Mouse (Mus musculus): ENCODE data around the gene Prps1l1.

Prps1l1 gene

DNA sequence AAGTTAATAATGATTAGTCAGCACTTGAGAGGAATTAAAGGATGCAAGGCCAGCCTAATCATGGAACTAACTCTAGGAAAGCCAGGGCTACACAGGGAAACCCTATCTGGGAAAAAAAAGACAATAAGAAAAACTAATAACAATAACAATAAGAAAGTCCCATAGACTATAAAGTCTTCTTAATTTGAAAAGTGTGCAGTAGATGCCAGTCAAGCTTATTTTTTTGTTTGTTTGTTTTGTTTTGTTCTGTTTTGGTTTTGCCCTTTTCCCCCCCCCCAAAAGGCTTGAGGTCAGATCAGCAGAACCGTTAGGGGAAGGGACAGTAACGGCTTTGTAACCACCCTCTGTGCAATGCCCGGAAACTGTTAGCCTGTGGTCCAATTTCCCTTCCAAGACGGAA lies at the start of gene Prps1l1:
Gene Prps1l1 (plus strand): TSS at position 301 of the 400 bp plus-strand sequence.
- DNase-seq = no peak

GRCm38 (mm10) chr12:34937918-34938317 lies 46.6 kb upstream of the Prps1l1 start:
- peak; percentile 64 for DNase-seq

DNA sequence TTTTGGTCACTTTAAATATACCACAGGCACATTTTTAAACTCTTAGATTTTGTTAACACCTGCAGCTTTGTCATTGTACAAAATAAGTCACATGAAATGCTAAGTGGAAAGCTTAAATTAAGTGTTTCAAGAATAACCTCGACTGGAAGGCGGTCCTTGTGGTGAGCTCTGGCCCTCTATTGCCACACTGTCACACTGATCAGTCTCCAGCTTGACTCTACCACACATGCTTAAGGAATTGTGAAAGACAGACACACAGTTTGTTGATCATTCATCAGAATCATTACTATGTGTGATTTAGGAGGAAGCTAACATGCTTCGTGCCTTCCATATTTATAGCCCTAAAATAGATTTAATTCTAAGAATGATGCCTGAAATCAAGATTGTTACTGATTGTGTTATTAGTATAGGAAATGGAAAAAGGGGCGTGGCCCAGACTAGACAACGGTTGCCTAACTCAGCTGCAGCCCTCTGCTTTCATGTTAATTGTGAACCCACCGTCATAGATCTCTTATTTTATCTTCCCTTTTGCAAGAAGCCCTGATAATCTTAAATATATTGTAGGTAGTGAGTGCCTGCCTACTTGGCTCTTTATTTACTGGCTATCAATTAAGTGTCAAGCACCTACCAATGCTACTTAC lies 35.4 kb upstream of the Prps1l1 start:
- no peak for DNase-seq

DNA sequence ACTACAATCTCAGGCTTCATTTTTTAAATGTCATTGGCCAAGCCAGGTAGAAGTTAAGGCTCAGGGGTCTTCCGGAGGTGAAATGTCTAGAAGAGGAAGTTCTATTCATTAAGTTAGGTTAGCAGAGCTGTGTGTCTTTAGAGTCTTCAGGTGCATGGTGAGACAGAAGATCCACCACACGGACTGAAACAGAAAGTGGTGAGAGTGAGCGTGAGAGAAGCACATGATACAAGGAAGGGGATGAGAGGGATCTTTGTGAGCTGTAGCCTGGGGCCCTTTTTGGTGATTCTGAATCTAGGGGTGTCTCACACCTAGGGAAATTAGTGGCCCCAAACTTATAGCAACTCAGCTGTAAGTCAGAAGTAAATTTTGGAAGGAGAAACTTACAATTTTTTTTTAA lies 8.6 kb upstream of the Prps1l1 start:
- DNase-seq = no peak

DNA sequence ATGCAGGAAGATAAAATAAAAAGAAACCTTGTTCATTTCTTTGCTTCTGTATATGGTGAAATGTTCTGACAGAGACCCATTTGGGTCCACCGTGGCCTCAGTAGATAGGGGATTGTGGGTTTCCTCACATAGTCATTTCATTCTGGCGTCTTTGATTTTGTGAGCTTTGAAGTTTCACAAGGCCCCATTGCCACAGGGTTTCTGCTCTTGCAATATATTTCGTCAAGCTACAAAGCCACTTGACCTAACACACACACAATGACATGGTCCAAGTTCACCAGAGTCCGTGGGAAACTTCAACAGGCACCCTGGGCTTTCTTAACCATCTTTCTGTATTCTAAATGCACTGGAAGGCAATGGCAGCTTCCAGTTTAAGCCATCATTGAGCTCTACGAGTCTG lies 1.3 kb downstream of the Prps1l1 start:
- DNase-seq = no peak

DNA sequence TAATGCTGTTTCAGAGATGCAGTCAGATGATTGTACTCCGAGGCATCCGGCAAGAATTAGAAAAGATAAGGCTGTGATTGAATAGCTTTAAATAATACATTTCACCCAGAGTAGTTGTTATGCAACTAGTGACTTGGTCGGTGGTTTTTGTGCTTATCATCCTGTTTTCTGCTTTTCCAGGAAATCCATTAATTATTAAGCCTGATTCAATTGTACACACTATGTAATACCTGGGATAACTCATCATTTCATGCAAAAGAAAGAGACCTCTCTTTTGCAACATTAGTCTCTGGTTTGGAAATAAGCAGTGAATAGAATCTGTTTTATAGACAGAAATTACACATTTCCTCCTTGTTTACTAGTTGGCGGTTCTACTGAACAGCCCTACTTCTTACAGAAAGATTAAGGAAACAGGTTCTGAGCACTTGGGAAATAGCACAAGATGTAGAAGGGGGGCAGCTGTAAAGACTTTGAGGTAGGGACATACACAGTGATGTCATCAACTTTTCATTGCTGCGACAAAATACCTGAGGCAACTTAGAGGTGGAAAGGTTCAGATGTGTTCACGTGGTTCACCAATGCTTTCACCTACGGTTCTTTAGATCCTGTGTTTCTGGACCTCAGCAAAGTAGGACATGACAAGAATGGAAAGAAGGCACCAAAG lies 5.1 kb downstream of the Prps1l1 start:
- DNase-seq = no peak

DNA sequence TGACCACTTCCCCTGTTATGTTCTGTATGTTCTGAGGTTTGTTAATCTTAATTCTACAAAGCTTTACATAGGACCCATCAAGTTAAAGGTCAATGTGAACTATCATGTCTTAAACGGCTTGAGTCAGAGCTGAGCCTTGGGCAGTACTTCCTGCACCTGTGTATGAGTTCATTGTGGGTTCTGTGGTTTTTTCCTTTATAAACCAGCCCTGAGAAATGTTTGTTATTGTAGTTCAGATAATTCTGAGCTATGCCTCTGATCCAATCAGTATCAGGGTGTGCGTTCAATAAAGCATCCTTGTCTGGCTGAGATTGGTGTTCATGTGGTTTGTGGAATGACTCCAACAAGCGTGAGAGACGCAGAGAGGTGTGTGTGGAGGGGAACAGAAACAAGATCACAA lies 5.8 kb downstream of the Prps1l1 start:
- no peak for DNase-seq

DNA sequence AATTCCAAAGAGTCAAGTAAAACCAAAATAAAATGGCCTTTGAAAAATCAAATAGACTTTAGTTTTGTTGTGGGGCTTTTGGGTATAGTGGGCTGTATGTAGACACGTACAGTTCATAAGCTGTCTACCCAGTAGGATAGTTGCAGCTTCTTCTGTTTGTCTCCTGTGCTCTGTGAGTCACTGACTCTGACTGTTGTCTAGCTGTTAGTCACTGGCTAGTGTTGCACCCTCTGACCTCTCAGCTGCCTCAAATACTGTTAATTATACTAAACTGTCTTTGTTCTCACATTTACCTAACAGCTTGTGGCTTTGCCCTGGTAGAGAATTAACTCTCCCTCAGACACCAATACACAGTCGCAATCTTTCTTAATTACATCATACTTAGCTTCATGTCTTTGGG lies 7.3 kb downstream of the Prps1l1 start:
- DNase-seq = no peak

DNA sequence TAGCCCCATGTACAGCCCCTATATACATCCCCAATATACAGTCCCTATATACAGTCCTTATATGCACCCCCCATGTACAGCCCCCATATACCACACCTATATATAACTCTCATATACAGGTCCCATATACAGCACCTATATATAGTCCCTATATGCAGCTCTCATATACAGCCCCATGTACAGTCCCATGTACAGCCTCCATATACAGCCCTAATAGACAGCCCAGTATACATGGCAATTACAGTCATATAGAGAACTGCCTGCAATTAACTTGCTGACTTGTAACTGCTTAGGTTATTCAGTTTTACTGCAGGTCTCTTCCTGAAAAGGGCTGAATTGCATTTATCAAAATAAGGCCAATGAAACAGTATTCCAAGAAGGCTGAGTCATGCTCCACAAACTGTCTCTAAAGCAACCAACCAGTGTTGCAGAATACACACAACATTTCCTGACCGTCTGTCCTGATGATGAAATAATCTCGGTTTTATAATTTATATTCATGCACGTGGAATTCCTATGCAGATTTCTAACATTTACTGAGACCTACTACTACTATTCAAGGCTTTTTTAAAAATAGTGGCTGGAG lies 13.1 kb downstream of the Prps1l1 start:
- no peak for DNase-seq

- DNase-seq = no peak
Measured at GRCm38 (mm10) chr12:34998778-34999467, 14.4 kb downstream of the Prps1l1 start.

DNA sequence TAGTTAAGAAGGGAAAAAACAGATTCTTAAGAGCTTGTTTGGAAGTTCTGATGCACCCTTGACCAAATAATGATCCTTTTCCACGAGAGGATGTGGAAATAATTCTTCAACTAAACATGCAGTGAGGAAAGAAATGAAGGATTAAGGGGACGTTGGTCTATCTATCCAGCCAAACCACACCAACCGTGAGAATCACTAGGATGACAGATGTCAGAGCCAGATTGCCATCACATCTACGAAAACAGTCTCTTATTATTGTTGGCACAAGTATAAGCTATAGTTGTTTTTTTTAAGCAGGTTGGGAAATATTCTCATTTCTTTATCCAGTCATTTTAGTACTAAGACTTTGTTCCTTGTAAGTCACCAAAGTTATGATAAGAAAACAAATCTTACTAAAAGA lies 15.8 kb downstream of the Prps1l1 start:
- no peak for DNase-seq

DNA sequence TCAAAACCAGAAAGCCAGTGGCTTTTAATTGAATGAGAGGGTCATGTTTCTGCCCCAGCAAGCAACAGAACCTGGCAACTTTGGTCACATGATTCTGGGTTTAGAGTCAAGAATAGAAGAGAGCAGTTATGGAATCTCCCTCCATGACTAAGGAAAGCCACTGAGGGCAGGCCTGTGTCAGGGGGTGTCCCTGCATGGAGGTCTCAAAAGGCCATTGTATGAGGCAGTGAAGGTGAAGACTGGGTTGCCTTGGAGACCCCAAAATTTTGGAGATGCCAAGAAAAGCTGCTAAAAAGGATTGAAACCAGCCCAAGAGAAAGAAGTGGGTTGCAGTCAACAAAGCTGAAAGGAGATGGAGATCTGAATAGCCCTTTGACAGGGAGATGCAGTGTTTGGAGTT lies 21.2 kb downstream of the Prps1l1 start:
- no peak for DNase-seq

DNA sequence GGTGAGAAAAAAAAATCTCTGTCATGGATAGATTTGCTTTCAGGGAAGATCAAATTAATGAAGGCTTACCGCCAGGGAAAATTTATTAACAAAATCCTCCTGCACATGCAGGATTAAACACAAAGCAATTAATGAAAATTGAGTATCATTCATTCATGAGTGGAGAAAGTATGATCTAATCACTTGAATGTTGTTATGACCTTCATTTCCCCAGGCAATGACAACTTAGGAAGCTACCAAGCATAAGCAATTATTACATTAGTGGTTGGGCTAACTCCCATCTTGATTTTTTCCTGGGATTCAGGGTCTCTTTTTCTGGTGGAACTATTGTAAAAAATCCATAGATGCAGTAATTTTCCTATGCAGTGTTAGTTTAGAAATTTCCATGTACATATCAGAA lies 23.3 kb downstream of the Prps1l1 start:
- DNase-seq = no peak

DNA sequence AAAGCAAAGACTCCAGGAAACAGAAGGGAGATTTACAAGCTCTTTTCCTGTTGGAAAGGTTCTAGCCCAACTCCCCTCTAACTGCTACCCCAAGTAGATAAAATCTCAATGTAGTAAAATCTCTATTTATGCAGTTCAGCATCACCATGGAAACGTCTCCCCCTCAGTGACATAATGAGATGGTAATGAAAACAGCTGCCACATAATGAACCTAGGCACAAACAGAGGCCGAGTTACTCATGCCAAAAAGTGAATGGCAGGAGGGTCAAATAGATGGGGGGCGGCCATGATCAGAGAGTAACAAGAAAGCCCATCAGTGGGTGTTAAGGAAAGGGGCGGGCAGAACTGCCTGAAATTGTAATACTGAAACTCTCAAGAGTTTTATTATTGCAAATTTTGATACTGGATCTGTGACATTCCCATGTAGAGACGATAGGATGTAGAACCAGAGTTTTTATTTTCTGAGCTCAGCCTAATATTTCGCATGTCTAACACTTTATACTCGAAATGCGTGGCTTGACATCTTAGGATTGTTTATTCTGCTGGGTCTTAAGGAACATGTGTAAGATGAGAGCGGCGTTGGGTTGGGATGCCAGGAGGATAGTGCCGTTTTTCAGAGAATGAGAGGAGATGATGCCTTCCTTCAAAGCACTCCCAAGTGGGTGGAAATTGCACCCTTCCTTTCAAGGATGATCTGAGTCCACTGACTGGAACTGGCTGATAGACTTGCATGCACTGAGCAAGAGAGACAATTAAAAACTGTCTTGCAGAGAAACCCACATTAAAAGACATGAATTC lies 24.0 kb downstream of the Prps1l1 start:
- no peak for DNase-seq

GRCm38 (mm10) chr12:35011462-35011861 lies 26.9 kb downstream of the Prps1l1 start:
- DNase-seq = no peak

DNA sequence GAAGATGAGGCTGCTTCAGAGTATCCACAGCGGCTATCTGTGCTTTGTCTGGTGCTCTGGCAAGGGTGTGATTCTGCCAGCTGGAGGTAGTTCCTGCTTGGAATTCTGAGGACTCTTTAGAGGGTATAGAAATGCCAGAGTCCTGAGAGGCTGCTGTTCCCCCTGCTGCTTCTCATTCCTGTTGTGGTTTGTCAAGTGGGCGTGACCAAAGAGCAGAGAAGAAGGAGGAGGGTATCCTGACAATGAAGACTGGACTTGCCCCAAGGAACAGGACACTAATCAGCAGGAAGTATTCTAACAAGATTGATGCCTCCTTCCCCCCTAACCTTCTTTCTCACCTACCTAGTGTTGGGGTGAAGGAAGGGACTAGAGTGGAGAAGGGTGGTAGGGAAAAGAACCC lies 29.4 kb downstream of the Prps1l1 start:
- no peak for DNase-seq

- no peak for DNase-seq
Measured at GRCm38 (mm10) chr12:35016056-35016455, 31.5 kb downstream of the Prps1l1 start.

- DNase-seq = no peak
Measured at GRCm38 (mm10) chr12:35016481-35017250, 32.1 kb downstream of the Prps1l1 start.

- DNase-seq = no peak
Measured at GRCm38 (mm10) chr12:35018679-35019237, 34.2 kb downstream of the Prps1l1 start.

GRCm38 (mm10) chr12:35021285-35021684 lies 36.7 kb downstream of the Prps1l1 start:
- no peak for DNase-seq

- DNase-seq = no peak
Measured at GRCm38 (mm10) chr12:35022066-35022465, 37.5 kb downstream of the Prps1l1 start.

DNA sequence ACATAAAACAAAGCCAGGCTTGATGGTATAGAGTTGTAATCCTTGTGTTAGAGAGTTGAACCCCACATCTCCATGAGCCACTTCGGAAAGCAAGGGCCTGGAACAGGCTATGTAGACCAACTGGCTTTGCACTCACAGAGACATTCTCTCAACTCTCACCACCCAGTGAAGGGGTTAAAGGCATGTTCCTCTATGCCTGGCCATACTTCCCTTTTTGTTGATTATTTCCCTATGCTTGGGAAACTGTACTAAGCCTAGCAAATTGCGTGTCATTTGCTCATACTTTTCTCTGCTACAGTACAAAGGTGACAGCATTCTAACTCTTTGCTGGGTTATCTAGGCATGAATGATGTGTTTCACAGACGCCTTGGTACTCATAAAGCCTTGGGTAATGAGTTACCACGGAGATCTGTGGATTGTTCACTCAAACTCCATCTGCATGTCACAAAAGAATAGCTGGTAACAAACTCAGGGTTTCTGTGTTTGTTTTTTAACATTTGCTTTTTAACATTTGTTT lies 41.4 kb downstream of the Prps1l1 start:
- DNase-seq = no peak

Measured in thymus, postnatal 4 days (tissue).